Mouse (Mus musculus) C2C12 (cell line): Measurements from ENCODE around the gene Tufm.

Experiments
- CEBPB ChIP-seq: IDR thresholded peaks from one replicate; pipeline ENCODE4 v1.6.1; 2011; ENCODE audit warnings: low read depth, mild to moderate bottlenecking, control low read depth, moderate library complexity
- CTCF ChIP-seq: IDR thresholded peaks from one replicate; pipeline ENCODE4 v1.5.1; 2011; ENCODE audit not compliant: control insufficient read depth, insufficient read depth, insufficient read length

DNA sequence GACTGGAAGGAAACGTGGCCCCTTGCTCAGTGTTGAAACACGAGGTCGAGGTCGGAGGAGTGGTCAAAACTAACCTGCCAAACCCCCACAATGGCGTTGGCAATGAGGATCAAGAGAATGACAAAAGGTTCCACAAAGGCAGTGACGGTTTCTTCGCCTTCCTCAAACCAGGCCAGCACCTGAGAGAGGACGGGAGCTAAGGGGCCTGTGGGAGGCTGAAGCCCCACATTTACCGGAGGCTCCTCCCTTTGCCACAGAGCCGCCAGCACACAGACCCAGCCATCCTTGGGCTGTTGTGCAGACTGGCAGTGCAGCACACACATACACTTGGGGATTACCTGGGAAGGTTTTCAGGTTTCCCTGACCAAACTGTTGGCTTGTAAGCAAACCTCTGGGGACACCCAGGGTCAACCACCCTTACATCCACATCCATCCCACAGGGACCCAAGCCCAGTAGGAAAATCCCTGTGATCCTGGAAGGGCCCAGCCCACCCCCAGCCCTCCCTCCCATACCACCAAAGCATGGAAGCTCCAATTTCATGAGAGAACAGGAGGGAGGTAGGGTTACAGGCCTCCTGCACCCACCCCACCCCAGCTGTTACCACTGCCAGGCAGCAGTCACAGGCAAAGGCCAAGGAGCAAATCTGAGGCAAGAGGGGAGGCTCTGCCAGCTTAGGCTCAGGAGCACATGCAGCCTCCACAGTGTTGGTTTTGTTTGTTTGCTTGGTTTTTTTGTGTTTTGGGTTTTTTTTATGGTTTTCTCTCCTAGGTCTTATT lies 26.4 kb upstream of the Tufm start:
- TF ChIP-seq CTCF (no peak), CEBPB (no peak)
